Mouse (Mus musculus) MEL (cell line): ENCODE measurements around the gene Dot1l.

Source experiments
- CTCF ChIP-seq, 3 experiments: IDR thresholded peaks in 2 of 3; conservative IDR thresholded peaks in 1 of 3; 2 replicates each; pipeline ENCODE4 v1.5.1; 2011 to 2012; ENCODE audit warnings: low read length in 3 of 3, low read depth in 2 of 3, mild to moderate bottlenecking in 2 of 3, improper control_type of control experiment in 1 of 3, inconsistent platforms in 1 of 3, mixed read lengths in 1 of 3, moderate library complexity in 1 of 3; ENCODE audit not compliant: control insufficient read depth in 1 of 3, insufficient read depth in 1 of 3, poor library complexity in 1 of 3, severe bottlenecking in 1 of 3
- ETS1 ChIP-seq: IDR thresholded peaks from 2 replicates; pipeline ENCODE4 v1.6.1; 2012; ENCODE audit warnings: low read depth, mild to moderate bottlenecking, inconsistent platforms, low read length, improper control_type of control experiment, moderate library complexity
- GATA1 ChIP-seq: IDR thresholded peaks from 2 replicates; pipeline ENCODE4 v1.6.1; 2011; ENCODE audit warnings: low read depth, low read length, improper control_type of control experiment
- MAX ChIP-seq: IDR thresholded peaks from 2 replicates; pipeline ENCODE4 v1.6.1; 2011; ENCODE audit warnings: low read length, improper control_type of control experiment
- MXI1 ChIP-seq: IDR thresholded peaks from 2 replicates; pipeline ENCODE4 v1.6.1; 2011; ENCODE audit warnings: mild to moderate bottlenecking, low read depth, low read length, improper control_type of control experiment
- NELFE ChIP-seq: IDR thresholded peaks from 2 replicates; pipeline ENCODE4 v1.6.1; 2011; ENCODE audit warnings: low read depth, low read length, improper control_type of control experiment
- NRF1 ChIP-seq: IDR thresholded peaks from 2 replicates; pipeline ENCODE4 v1.6.1; 2014; ENCODE audit warnings: low read depth, mild to moderate bottlenecking, inconsistent platforms, low read length, improper control_type of control experiment, moderate library complexity; ENCODE audit not compliant: poor library complexity, insufficient read depth, severe bottlenecking
- POLR2A ChIP-seq, 2 experiments: IDR thresholded peaks; 2 replicates each; pipeline ENCODE4 v1.6.1; 2011 to 2012; ENCODE audit warnings: low read length in 2 of 2, mild to moderate bottlenecking in 2 of 2, control low read depth in 1 of 2, improper control_type of control experiment in 1 of 2, low read depth in 1 of 2, moderate library complexity in 1 of 2; ENCODE audit not compliant: control insufficient read depth in 1 of 2, insufficient read depth in 1 of 2, poor library complexity in 1 of 2
- POLR2AphosphoS5 ChIP-seq: IDR thresholded peaks from 2 replicates; pipeline ENCODE4 v1.6.1; 2012; ENCODE audit warnings: low read depth, borderline replicate concordance, mild to moderate bottlenecking, inconsistent platforms, low read length, moderate library complexity, mixed read lengths
- RAD21 ChIP-seq: IDR thresholded peaks from 2 replicates; pipeline ENCODE4 v1.6.1; 2011; ENCODE audit warnings: mild to moderate bottlenecking, low read depth, low read length, improper control_type of control experiment
- USF1 ChIP-seq: IDR thresholded peaks from 2 replicates; pipeline ENCODE4 v1.6.1; 2014; ENCODE audit warnings: low read depth, mild to moderate bottlenecking, inconsistent platforms, low read length, improper control_type of control experiment, moderate library complexity
- ZC3H11A ChIP-seq: IDR thresholded peaks from 2 replicates; pipeline ENCODE4 v1.6.1; 2012; ENCODE audit warnings: low read depth, mild to moderate bottlenecking, inconsistent platforms, low read length, improper control_type of control experiment
- ZKSCAN1 ChIP-seq: IDR thresholded peaks from 2 replicates; pipeline ENCODE4 v1.6.1; 2012; ENCODE audit warnings: low read depth, mild to moderate bottlenecking, inconsistent platforms, low read length, improper control_type of control experiment, moderate library complexity
- ZNF384 ChIP-seq: IDR thresholded peaks from 2 replicates; pipeline ENCODE4 v1.6.1; 2012; ENCODE audit warnings: low read depth, mild to moderate bottlenecking, inconsistent platforms, low read length, improper control_type of control experiment

DNA sequence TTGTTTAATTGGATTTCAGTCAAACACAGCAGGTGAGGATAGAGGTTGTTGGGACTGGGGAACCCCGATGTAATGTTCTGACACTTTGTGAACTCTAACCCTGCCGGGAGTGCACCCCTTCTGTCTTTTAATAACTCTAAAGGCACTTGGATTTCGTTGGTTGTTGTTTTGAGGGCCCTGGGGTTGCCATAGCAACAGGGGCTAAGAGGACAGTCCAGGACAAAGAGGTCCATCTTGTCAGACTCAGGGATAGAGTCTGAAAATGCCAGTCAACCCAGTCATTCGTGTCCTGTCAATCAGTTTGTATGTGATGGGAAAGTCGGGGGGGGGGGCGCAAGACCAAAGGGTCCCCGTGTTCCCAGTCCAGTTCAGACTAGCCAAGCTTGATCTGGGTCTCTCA, 77.8 kb downstream of the Dot1l start:
- no peak for TF ChIP-seq CTCF (IDR thresholded peaks at IDR 0.05 in 2 of 3, conservative IDR thresholded peaks at IDR 0.05 in 1 of 3; ENCODE audit: control insufficient read depth in 1 of 3, insufficient read depth in 1 of 3, low read depth in 2 of 3, low read length in 3 of 3, poor library complexity in 1 of 3, severe bottlenecking in 1 of 3)
- TF ChIP-seq ZC3H11A = no peak
- no peak for TF ChIP-seq RAD21
- no peak for TF ChIP-seq ZKSCAN1
- no peak for TF ChIP-seq NRF1
- TF ChIP-seq POLR2A (IDR thresholded peaks at IDR 0.05; ENCODE audit: control insufficient read depth in 1 of 2, insufficient read depth in 1 of 2, low read depth in 1 of 2, low read length in 2 of 2, poor library complexity in 1 of 2) = no peak
- no peak for TF ChIP-seq POLR2AphosphoS5
- no peak for TF ChIP-seq NELFE
- TF ChIP-seq USF1 = no peak
- TF ChIP-seq MXI1 = no peak
- no peak for TF ChIP-seq GATA1
- TF ChIP-seq ETS1 = no peak
- no peak for TF ChIP-seq ZNF384
- TF ChIP-seq MAX = no peak
